Mouse (Mus musculus) heart, postnatal 25 days (tissue): ENCODE results near the gene Hamp. TPM values are rescaled to one million over a fixed set of nuclear protein-coding genes. Genes with fewer than 3 reads are reported as not detected.

Experiments
- DNase-seq: peaks from one replicate; pipeline ENCODE4 v3.0.0; 2022; ENCODE audit warnings: low spot score
- intact Hi-C: fragments of 180-260 bp; cut with DNase I; formaldehyde crosslinking; loops from one replicate; pipeline ENCODE4 v1.15.1; 2025
- total RNA-seq, 2 experiments: library from RNA; stranded (reverse); gene quantifications; 2 replicates each; pipeline ENCODE4 v1.2.3; 2021

Hamp gene
- 10 to 100 TPM; 16.8 to 34.4 TPM for total RNA-seq

- intact Hi-C loops, result no loop called here
Measured at GRCm38 (mm10) chr7:30943909-30944635, at the start of gene Hamp. Gene Hamp, minus strand, starts transcription at chr7:30944032.

GRCm38 (mm10) chr7:30992148-30992547, 48.3 kb upstream of the Hamp start:
- intact Hi-C loops, result no loop called here

More at GRCm38 (mm10) chr7:30943909-30944635, at the start of gene Hamp:
- DNase-seq, result no peak

GRCm38 (mm10) chr7:30988519-30989162, 44.8 kb upstream of the Hamp start:
- no peak for DNase-seq

More at GRCm38 (mm10) chr7:30992148-30992547, 48.3 kb upstream of the Hamp start:
- DNase-seq, result no peak

GRCm38 (mm10) chr7:30985357-30985756, 41.5 kb upstream of the Hamp start:
- intact Hi-C loops, result no loop called here
- DNase-seq, result no peak

More at GRCm38 (mm10) chr7:30988519-30989162, 44.8 kb upstream of the Hamp start:
- intact Hi-C loops, result no loop called here

- intact Hi-C loops, result no loop called here
- no peak for DNase-seq
Measured at GRCm38 (mm10) chr7:30981703-30982102, 37.9 kb upstream of the Hamp start.

- peak; percentile 69 for DNase-seq
- intact Hi-C loops, result loop anchor here (1.0 to 5.0 kb wide), 3 partner anchors 79 to 246 kb away; partner anchors contain the start of genes Fxyd7 and Tmem147
Measured at GRCm38 (mm10) chr7:30973501-30974289, 29.9 kb upstream of the Hamp start, which contains the start of gene Fam187b. Gene Fam187b, plus strand, starts transcription at chr7:30973790.

- no peak for DNase-seq
- intact Hi-C loops, result loop anchor here (5.0 kb wide), 2 partner anchors 79 to 246 kb away; partner anchors contain the start of genes Fxyd7 and Tmem147
Measured at GRCm38 (mm10) chr7:30973251-30973500, 29.3 kb upstream of the Hamp start, which contains the start of gene Lsr. Gene Lsr, minus strand, starts transcription at chr7:30973464.

GRCm38 (mm10) chr7:30972426-30973250, 28.8 kb upstream of the Hamp start:
- no peak for DNase-seq
- intact Hi-C loops, result loop anchor here (5.0 kb wide), 2 partner anchors 80 to 245 kb away; partner anchors contain the start of genes Fxyd7 and Tmem147

- no peak for DNase-seq
- intact Hi-C loops, result loop anchor here (5.0 kb wide), 2 partner anchors 80 to 245 kb away; partner anchors contain the start of genes Fxyd7 and Tmem147
Measured at GRCm38 (mm10) chr7:30971901-30972300, 28.1 kb upstream of the Hamp start.

- intact Hi-C loops, result no loop called here
- peak; percentile 49 for DNase-seq
Measured at GRCm38 (mm10) chr7:30969174-30969573, 25.3 kb upstream of the Hamp start.

- no peak for DNase-seq
- intact Hi-C loops, result no loop called here
Measured at GRCm38 (mm10) chr7:30968611-30969010, 24.8 kb upstream of the Hamp start.

- DNase-seq, result no peak
- intact Hi-C loops, result no loop called here
Measured at GRCm38 (mm10) chr7:30966657-30967056, 22.8 kb upstream of the Hamp start.

- intact Hi-C loops, result no loop called here
- no peak for DNase-seq
Measured at GRCm38 (mm10) chr7:30965677-30966076, 21.8 kb upstream of the Hamp start.

- no peak for DNase-seq
- intact Hi-C loops, result no loop called here
Measured at GRCm38 (mm10) chr7:30964366-30964765, 20.5 kb upstream of the Hamp start.

GRCm38 (mm10) chr7:30962862-30963261, 19.0 kb upstream of the Hamp start:
- intact Hi-C loops, result no loop called here
- no peak for DNase-seq

- intact Hi-C loops, result loop anchor here (10.0 kb wide), 1 partner anchor 375 kb away; the partner anchor contains the start of gene Kmt2b
Measured at GRCm38 (mm10) chr7:30959786-30960349, 16.0 kb upstream of the Hamp start.

GRCm38 (mm10) chr7:30958866-30959487, 15.1 kb upstream of the Hamp start:
- no peak for DNase-seq
- intact Hi-C loops, result loop anchor here (10.0 kb wide), 1 partner anchor 374 kb away; the partner anchor contains the start of gene Kmt2b

More at GRCm38 (mm10) chr7:30959786-30960349, 16.0 kb upstream of the Hamp start:
- DNase-seq, result no peak

GRCm38 (mm10) chr7:30958109-30958865, 14.5 kb upstream of the Hamp start:
- DNase-seq, result no peak
- intact Hi-C loops, result loop anchor here (10.0 kb wide), 1 partner anchor 373 kb away; the partner anchor contains the start of gene Kmt2b
